Mouse (Mus musculus) urinary bladder, postnatal 0 days (tissue): ENCODE results near the gene Samd13. TPM values are rescaled to one million over a fixed set of nuclear protein-coding genes. Genes with fewer than 3 reads are reported as not detected.

ENCODE experiments used
- polyA plus RNA-seq: library from polyadenylated mRNA; unstranded; fragments of >200 nt; fragmentation: Nextera tagmentation; extraction: Ambion mirVana; gene quantifications from 2 replicates; pipeline ENCODE4 v1.2.1, GENCODE M21; 2015

The Samd13 gene
- 0.14 and 0.25 TPM in 2 replicates for polyA plus RNA-seq

GRCm38 (mm10) chr3:146684811-146685675, at the start of gene Samd13:
Samd13 (minus strand) TSS chr3:146685592.

GRCm38 (mm10) chr3:146651217-146651616, 34.2 kb downstream of the Samd13 start, which contains the start of gene 4930503B20Rik:
4930503B20Rik (minus strand) TSS chr3:146651317.

GRCm38 (mm10) chr3:146615496-146615895, 69.9 kb downstream of the Samd13 start, which contains the start of gene Dnase2b:
Dnase2b (minus strand) TSS chr3:146615596.

Other genes with a start within 250 kb of the Samd13 start
- gene Ctbs, start 235.8 kb downstream of the Samd13 start, polyA plus RNA-seq, result 10.2 and 10.6 TPM in 2 replicates
- 2.0 and 2.3 TPM in 2 replicates for gene Spata1, start 185.8 kb downstream of the Samd13 start, polyA plus RNA-seq
- 751 and 758 TPM in 2 replicates for gene Gng5, start 185.8 kb downstream of the Samd13 start, polyA plus RNA-seq
- gene Rpf1, start 164.2 kb downstream of the Samd13 start, polyA plus RNA-seq, result 25.9 and 27.7 TPM in 2 replicates
- 0.34 TPM in 1 of 2 replicates, not detected in the other for gene Uox, start 115.2 kb downstream of the Samd13 start, polyA plus RNA-seq
- not detected in 2 replicates for gene Dnase2b, start 70.0 kb downstream of the Samd13 start, polyA plus RNA-seq
- not detected in 2 replicates for gene 4930503B20Rik, start 34.3 kb downstream of the Samd13 start, polyA plus RNA-seq
- 71.5 and 84.0 TPM in 2 replicates for gene Prkacb, start 127.4 kb upstream of the Samd13 start, polyA plus RNA-seq
- 2.3 and 2.7 TPM in 2 replicates for gene Ttll7, start 166.8 kb upstream of the Samd13 start, polyA plus RNA-seq